Mouse (Mus musculus): ENCODE data around the gene Rgs11. TPM values are rescaled to one million over a fixed set of nuclear protein-coding genes. Genes with fewer than 3 reads are reported as not detected.

Gene Rgs11
- polyA plus RNA-seq, 1 experiment: 10.6 TPM

GRCm38 (mm10) chr17:26225150-26225549 is 22.4 kb downstream of the Rgs11 start:
- H3K4me3 ChIP-seq (ENCODE audit: control insufficient read depth, insufficient read depth, low read length): no peak overlapping the region
- H3K36me3 ChIP-seq (ENCODE audit: control insufficient read depth, insufficient read depth, low read length): no peaks in the 10 kb centered on the region
- no peak overlapping the region for H3K27ac ChIP-seq (ENCODE audit: control insufficient read depth, insufficient read depth, low read length)
- WGBS: 95% methylated on average over 12 of the region's 12 CpGs
- peaks cover 6% of the 10 kb centered on the region for H3K4me1 ChIP-seq (replicated peaks; ENCODE audit: control insufficient read depth, insufficient read depth, low read length)
- H3K27me3 ChIP-seq (ENCODE audit: control insufficient read depth, insufficient read depth, low read length): no peaks in the 10 kb centered on the region
- no peak for DNase-seq
- TF ChIP-seq POLR2A (IDR thresholded peaks at IDR 0.05; ENCODE audit: control insufficient read depth, extremely low read depth, insufficient read depth, low read length, poor library complexity): no peak
- no peak for TF ChIP-seq CTCF (IDR thresholded peaks at IDR 0.05; ENCODE audit: borderline replicate concordance, control insufficient read depth, extremely low read depth, insufficient read depth, low read length, poor library complexity)

- DNase-seq: no peak
- no peak overlapping the region for H3K27ac ChIP-seq (ENCODE audit: control insufficient read depth, insufficient read depth, low read length)
- H3K36me3 ChIP-seq (ENCODE audit: control insufficient read depth, insufficient read depth, low read length): no peaks in the 10 kb centered on the region
- no peaks in the 10 kb centered on the region for H3K27me3 ChIP-seq (ENCODE audit: control insufficient read depth, insufficient read depth, low read length)
- no peak for TF ChIP-seq CTCF (IDR thresholded peaks at IDR 0.05; ENCODE audit: borderline replicate concordance, control insufficient read depth, extremely low read depth, insufficient read depth, low read length, poor library complexity)
- no peak for TF ChIP-seq POLR2A (IDR thresholded peaks at IDR 0.05; ENCODE audit: control insufficient read depth, extremely low read depth, insufficient read depth, low read length, poor library complexity)
- H3K4me1 ChIP-seq (replicated peaks; ENCODE audit: control insufficient read depth, insufficient read depth, low read length): peaks cover 6% of the 10 kb centered on the region
- no peak overlapping the region for H3K4me3 ChIP-seq (ENCODE audit: control insufficient read depth, insufficient read depth, low read length)
- WGBS: 73% methylated on average over 5 of the region's 5 CpGs
These were observed 27.0 kb downstream of the Rgs11 start for GRCm38 (mm10) chr17:26229776-26230175.

GRCm38 (mm10) chr17:26231156-26231555 is 28.4 kb downstream of the Rgs11 start:
- WGBS: 80% methylated on average over 5 of the region's 5 CpGs
- no peaks in the 10 kb centered on the region for H3K27me3 ChIP-seq (ENCODE audit: control insufficient read depth, insufficient read depth, low read length)
- no peak overlapping the region for H3K27ac ChIP-seq (ENCODE audit: control insufficient read depth, insufficient read depth, low read length)
- TF ChIP-seq POLR2A (IDR thresholded peaks at IDR 0.05; ENCODE audit: control insufficient read depth, extremely low read depth, insufficient read depth, low read length, poor library complexity): no peak
- TF ChIP-seq CTCF (IDR thresholded peaks at IDR 0.05; ENCODE audit: borderline replicate concordance, control insufficient read depth, extremely low read depth, insufficient read depth, low read length, poor library complexity): no peak
- no peak overlapping the region for H3K4me3 ChIP-seq (ENCODE audit: control insufficient read depth, insufficient read depth, low read length)
- peaks cover 6% of the 10 kb centered on the region for H3K4me1 ChIP-seq (replicated peaks; ENCODE audit: control insufficient read depth, insufficient read depth, low read length)
- no peaks in the 10 kb centered on the region for H3K36me3 ChIP-seq (ENCODE audit: control insufficient read depth, insufficient read depth, low read length)
- DNase-seq: no peak

- 93% methylated on average over 8 of the region's 8 CpGs for WGBS
- DNase-seq: peak; percentile 38
- Histone ChIP-seq H3K4me3 (ENCODE audit: control insufficient read depth, insufficient read depth, low read length) (no peak overlapping the region), H3K36me3 (ENCODE audit: control insufficient read depth, insufficient read depth, low read length) (no peaks in the 10 kb centered on the region), H3K4me1 (replicated peaks; ENCODE audit: control insufficient read depth, insufficient read depth, low read length) (peaks cover 3% of the 10 kb centered on the region), H3K27me3 (ENCODE audit: control insufficient read depth, insufficient read depth, low read length) (no peaks in the 10 kb centered on the region), H3K27ac (ENCODE audit: control insufficient read depth, insufficient read depth, low read length) (no peak overlapping the region)
- TF ChIP-seq POLR2A (IDR thresholded peaks at IDR 0.05; ENCODE audit: control insufficient read depth, extremely low read depth, insufficient read depth, low read length, poor library complexity) (no peak), CTCF (IDR thresholded peaks at IDR 0.05; ENCODE audit: borderline replicate concordance, control insufficient read depth, extremely low read depth, insufficient read depth, low read length, poor library complexity) (no peak)
These were observed 30.1 kb downstream of the Rgs11 start for GRCm38 (mm10) chr17:26232863-26233262.

GRCm38 (mm10) chr17:26234386-26234785 is 31.6 kb downstream of the Rgs11 start:
- TF ChIP-seq POLR2A (IDR thresholded peaks at IDR 0.05; ENCODE audit: control insufficient read depth, extremely low read depth, insufficient read depth, low read length, poor library complexity) (no peak), CTCF (IDR thresholded peaks at IDR 0.05; ENCODE audit: borderline replicate concordance, control insufficient read depth, extremely low read depth, insufficient read depth, low read length, poor library complexity) (no peak)
- DNase-seq: no peak
- no peaks in the 10 kb centered on the region for H3K4me1 ChIP-seq (replicated peaks; ENCODE audit: control insufficient read depth, insufficient read depth, low read length)
- WGBS: 70% methylated on average over 8 of the region's 8 CpGs
- H3K4me3 ChIP-seq (ENCODE audit: control insufficient read depth, insufficient read depth, low read length): no peak overlapping the region
- no peaks in the 10 kb centered on the region for H3K36me3 ChIP-seq (ENCODE audit: control insufficient read depth, insufficient read depth, low read length)
- no peak overlapping the region for H3K27ac ChIP-seq (ENCODE audit: control insufficient read depth, insufficient read depth, low read length)
- no peaks in the 10 kb centered on the region for H3K27me3 ChIP-seq (ENCODE audit: control insufficient read depth, insufficient read depth, low read length)

GRCm38 (mm10) chr17:26235077-26235815 is 32.5 kb downstream of the Rgs11 start:
- H3K27ac ChIP-seq (ENCODE audit: control insufficient read depth, insufficient read depth, low read length): no peak overlapping the region
- H3K36me3 ChIP-seq (ENCODE audit: control insufficient read depth, insufficient read depth, low read length): no peaks in the 10 kb centered on the region
- no peak overlapping the region for H3K4me3 ChIP-seq (ENCODE audit: control insufficient read depth, insufficient read depth, low read length)
- no peaks in the 10 kb centered on the region for H3K27me3 ChIP-seq (ENCODE audit: control insufficient read depth, insufficient read depth, low read length)
- TF ChIP-seq CTCF (IDR thresholded peaks at IDR 0.05; ENCODE audit: borderline replicate concordance, control insufficient read depth, extremely low read depth, insufficient read depth, low read length, poor library complexity): no peak
- no peak for TF ChIP-seq POLR2A (IDR thresholded peaks at IDR 0.05; ENCODE audit: control insufficient read depth, extremely low read depth, insufficient read depth, low read length, poor library complexity)
- WGBS: 28% methylated on average over 13 of the region's 13 CpGs
- DNase-seq: no peak
- no peaks in the 10 kb centered on the region for H3K4me1 ChIP-seq (replicated peaks; ENCODE audit: control insufficient read depth, insufficient read depth, low read length)

Data from thymus, adult 2 months (tissue).